Mouse (Mus musculus) intestine, embryonic 14.5 days (tissue): ENCODE data around the gene Znhit1. TPM values are rescaled to one million over a fixed set of nuclear protein-coding genes. Genes with fewer than 3 reads are reported as not detected.
"Not testable (repeated sequence)": the region's sequence is repeated elsewhere in the genome, so short reads cannot be mapped to it uniquely, and the experiment has no call there.

Experiments
- ATAC-seq: fragments of 200-750 bp; cut with Nextera tagmentation; replicated peaks from 2 replicates; pipeline ENCODE4 v1.8.0; 2017; ENCODE audit warnings: low read depth, moderate number of reproducible peaks, moderate TSS enrichment, moderate library complexity; ENCODE audit not compliant: low FRiP score, low TSS enrichment
- DNase-seq: peaks from one replicate; pipeline ENCODE4 v3.0.0-alpha.2; 2018; ENCODE audit warnings: low spot score
- H3K27ac ChIP-seq: fragments of 300-500 bp; sonication (generic); 2 replicates; pipeline ENCODE4 v1.5.1; 2014; ENCODE audit warnings: low read depth, mild to moderate bottlenecking, control low read depth
- H3K27me3 ChIP-seq: fragments of 300-500 bp; sonication (generic); replicated peaks from 2 replicates; pipeline ENCODE4 v1.6.1; 2014; ENCODE audit warnings: low read length, control low read depth; ENCODE audit not compliant: control insufficient read depth, insufficient read depth
- H3K36me3 ChIP-seq: fragments of 300-500 bp; sonication (generic); 2 replicates; pipeline ENCODE4 v1.6.1; 2014; ENCODE audit warnings: low read length, control low read depth; ENCODE audit not compliant: control insufficient read depth, insufficient read depth
- H3K4me1 ChIP-seq: fragments of 300-500 bp; sonication (generic); replicated peaks from 2 replicates; pipeline ENCODE4 v1.6.1; 2014; ENCODE audit warnings: low read length, control low read depth, mixed read lengths; ENCODE audit not compliant: control insufficient read depth, insufficient read depth
- H3K4me2 ChIP-seq: fragments of 300-500 bp; sonication (generic); 2 replicates; pipeline ENCODE4 v1.6.1; 2014; ENCODE audit warnings: low read length
- H3K4me3 ChIP-seq: fragments of 300-500 bp; sonication (generic); 2 replicates; pipeline ENCODE4 v1.5.1; 2014; ENCODE audit warnings: low read depth, low read length, control low read depth, mixed read lengths
- H3K9ac ChIP-seq: fragments of 300-500 bp; sonication (generic); 2 replicates; pipeline ENCODE4 v1.6.1; 2014; ENCODE audit warnings: mild to moderate bottlenecking, low read length
- H3K9me3 ChIP-seq: fragments of 300-500 bp; sonication (generic); 2 replicates; pipeline ENCODE4 v1.6.1; 2016; ENCODE audit warnings: low read length, control low read depth; ENCODE audit not compliant: control insufficient read depth
- WGBS: fragments of 180-500 bp; shearing (Covaris S2); extraction: QIAGEN DNeasy Blood & Tissue Kit; methylation state at CpG from one replicate; pipeline ENCODE4 v1.1.7; 2014; 5-methylcytosine and 5-hydroxymethylcytosine counted together
- polyA plus RNA-seq: library from polyadenylated mRNA; unstranded; fragments of >200 nt; fragmentation: Nextera tagmentation; extraction: Ambion mirVana; gene quantifications from 2 replicates; pipeline ENCODE4 v1.2.1, GENCODE M21; 2014

The Znhit1 gene
- polyA plus RNA-seq, 1 experiment from 2014 or later, result 102 TPM

- H3K4me1 ChIP-seq, result no peaks in the 10 kb centered on the region
- DNase-seq (no peak), ATAC-seq (no peak)
- no peaks in the 10 kb centered on the region for H3K9me3 ChIP-seq
- 83% methylated on average over 12 of the region's 12 CpGs for WGBS
- H3K36me3 ChIP-seq, result no peaks in the 10 kb centered on the region
- H3K4me2 ChIP-seq, result no peak overlapping the region
- H3K9ac ChIP-seq, result no peak overlapping the region
- no peak overlapping the region for H3K27ac ChIP-seq
- H3K27me3 ChIP-seq, result no peaks in the 10 kb centered on the region
- no peak overlapping the region for H3K4me3 ChIP-seq
These were observed 46.8 kb downstream of the Znhit1 start for GRCm38 (mm10) chr5:136940845-136941560.

GRCm38 (mm10) chr5:136940029-136940428 is 47.8 kb downstream of the Znhit1 start:
- 79% methylated on average over 6 of the region's 6 CpGs for WGBS
- H3K4me3 ChIP-seq, H3K4me1 ChIP-seq, DNase-seq, H3K27me3 ChIP-seq, ATAC-seq, H3K4me2 ChIP-seq, H3K9ac ChIP-seq, H3K27ac ChIP-seq, H3K36me3 ChIP-seq, H3K9me3 ChIP-seq: not testable (repeated sequence)

GRCm38 (mm10) chr5:136939284-136939683 is 48.5 kb downstream of the Znhit1 start:
- Histone ChIP-seq H3K4me2 (no peak overlapping the region), H3K9me3 (no peaks in the 10 kb centered on the region)

GRCm38 (mm10) chr5:136937621-136938020 is 50.2 kb downstream of the Znhit1 start:
- no peak overlapping the region for H3K27ac ChIP-seq
- no peak overlapping the region for H3K4me3 ChIP-seq
- no peak overlapping the region for H3K4me2 ChIP-seq
- H3K9ac ChIP-seq, result no peak overlapping the region
- ATAC-seq (no peak), DNase-seq (no peak)
- no peaks in the 10 kb centered on the region for H3K9me3 ChIP-seq
- no peaks in the 10 kb centered on the region for H3K36me3 ChIP-seq
- WGBS, result 90% methylated on average over 5 of the region's 5 CpGs
- H3K27me3 ChIP-seq, result no peaks in the 10 kb centered on the region
- H3K4me1 ChIP-seq, result no peaks in the 10 kb centered on the region

More at GRCm38 (mm10) chr5:136939284-136939683, 48.5 kb downstream of the Znhit1 start:
- Histone ChIP-seq H3K4me3 (no peak overlapping the region), H3K27me3 (no peaks in the 10 kb centered on the region), H3K9ac (no peak overlapping the region), H3K4me1 (no peaks in the 10 kb centered on the region), H3K27ac (no peak overlapping the region), H3K36me3 (no peaks in the 10 kb centered on the region)
- WGBS, result 68% methylated on average over 7 of the region's 7 CpGs
- ATAC-seq (no peak), DNase-seq (no peak)

- 82% methylated on average over 6 of the region's 6 CpGs for WGBS
- no peaks in the 10 kb centered on the region for H3K27me3 ChIP-seq
- ATAC-seq, result no peak
- H3K4me1 ChIP-seq, result no peaks in the 10 kb centered on the region
- DNase-seq, result no peak
- H3K9me3 ChIP-seq, result no peaks in the 10 kb centered on the region
- H3K9ac ChIP-seq, result no peak overlapping the region
- H3K36me3 ChIP-seq, result no peaks in the 10 kb centered on the region
- no peak overlapping the region for H3K4me2 ChIP-seq
- no peak overlapping the region for H3K27ac ChIP-seq
- no peak overlapping the region for H3K4me3 ChIP-seq
These were observed 51.1 kb downstream of the Znhit1 start for GRCm38 (mm10) chr5:136936750-136937149.

- DNase-seq (no peak), ATAC-seq (no peak)
- Histone ChIP-seq H3K27me3 (no peaks in the 10 kb centered on the region), H3K4me3 (no peak overlapping the region), H3K9me3 (no peaks in the 10 kb centered on the region), H3K4me2 (no peak overlapping the region), H3K36me3 (no peaks in the 10 kb centered on the region), H3K27ac (no peak overlapping the region), H3K9ac (no peak overlapping the region), H3K4me1 (no peaks in the 10 kb centered on the region)
- 65% methylated on average over 7 of the region's 7 CpGs for WGBS
These were observed 51.7 kb downstream of the Znhit1 start for GRCm38 (mm10) chr5:136935905-136936695.

- ATAC-seq (no peak), DNase-seq (no peak)
- H3K9ac ChIP-seq, result no peak overlapping the region
- H3K9me3 ChIP-seq, result no peaks in the 10 kb centered on the region
- H3K36me3 ChIP-seq, result no peaks in the 10 kb centered on the region
- H3K4me3 ChIP-seq, result no peak overlapping the region
- WGBS, result 90% methylated on average over 6 of the region's 6 CpGs
- no peaks in the 10 kb centered on the region for H3K4me1 ChIP-seq
- no peaks in the 10 kb centered on the region for H3K27me3 ChIP-seq
- no peak overlapping the region for H3K27ac ChIP-seq
- no peak overlapping the region for H3K4me2 ChIP-seq
These were observed 53.9 kb downstream of the Znhit1 start for GRCm38 (mm10) chr5:136933930-136934329.

- ATAC-seq (no peak), DNase-seq (no peak)
- H3K27me3 ChIP-seq, result no peaks in the 10 kb centered on the region
- H3K4me1 ChIP-seq, result no peaks in the 10 kb centered on the region
- H3K36me3 ChIP-seq, result no peaks in the 10 kb centered on the region
- H3K9ac ChIP-seq, result no peak overlapping the region
- H3K9me3 ChIP-seq, result no peaks in the 10 kb centered on the region
- H3K27ac ChIP-seq, result no peak overlapping the region
- no peak overlapping the region for H3K4me3 ChIP-seq
- 82% methylated on average over 5 of the region's 5 CpGs for WGBS
- no peak overlapping the region for H3K4me2 ChIP-seq
These were observed 54.9 kb downstream of the Znhit1 start for GRCm38 (mm10) chr5:136932956-136933355.
